Comparison of ENCODE assay signal across 27 mouse cellular contexts in the genomic region with DNA sequence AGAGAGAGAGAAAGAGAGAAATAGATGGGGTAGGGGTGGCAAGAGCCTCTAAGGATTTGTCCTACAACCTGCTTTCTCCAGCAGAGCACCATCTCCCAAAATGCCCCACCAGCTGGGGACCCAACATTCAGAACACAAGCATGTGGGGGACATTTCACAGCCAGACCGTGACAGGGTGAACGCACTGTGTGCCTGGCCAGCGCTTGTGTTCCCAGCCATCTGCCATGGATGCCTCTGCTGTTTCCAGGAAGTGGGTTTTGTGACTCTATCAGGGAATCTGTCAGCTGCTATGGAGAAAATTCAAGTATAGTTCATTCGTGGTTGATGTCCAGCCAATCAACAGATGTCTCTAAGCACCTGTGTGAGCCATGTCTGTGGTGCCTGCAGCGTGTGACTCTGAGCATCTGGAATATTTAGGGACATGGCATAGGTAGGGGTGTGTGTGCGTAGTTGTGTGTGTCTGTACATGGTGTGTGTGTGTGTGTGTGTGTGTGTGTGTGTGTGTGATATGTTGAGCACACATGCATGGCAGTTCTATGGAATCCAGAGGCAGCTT. TPM values are rescaled to one million over a fixed set of nuclear protein-coding genes. Genes with fewer than 3 reads are reported as not detected.
DNase-seq lines count a peak whose midpoint lies in the region; ATAC-seq and TF ChIP-seq lines count a peak whose summit lies in the region.
"Had no signal": no experiment of that assay in that cellular context is flagged by ENCODE, and none has a peak within 500 bp of the region (broad histone marks: within the 10 kb centered on the region; RNA-seq: fewer than 3 reads in every experiment).

No protein-coding gene starts in this region.

- no peak for TF ChIP-seq EP300 in lung, postnatal 0 days (IDR thresholded peaks at IDR 0.05)

- no peaks in the 10 kb centered on the region for H3K27me3 ChIP-seq in lung, postnatal 0 days (replicated peaks; ENCODE audit: insufficient read depth, low read length)
- no peaks in the 10 kb centered on the region for H3K27me3 ChIP-seq in myocyte (ENCODE audit: control insufficient read depth, insufficient read depth, insufficient read length)
- H3K27me3 ChIP-seq: embryonic facial prominence, embryonic 12.5 days; heart, embryonic 15.5 days; limb, embryonic 12.5 days; midbrain, embryonic 15.5 days; neural tube, embryonic 15.5 days had no signal

- H3K9me3 ChIP-seq in lung, postnatal 0 days (ENCODE audit: low read length): no peaks in the 10 kb centered on the region
- H3K9me3 ChIP-seq: embryonic facial prominence, embryonic 12.5 days; forebrain, embryonic 12.5 days; heart, embryonic 15.5 days; limb, embryonic 12.5 days; midbrain, embryonic 15.5 days; neural tube, embryonic 15.5 days had no signal

- H3K4me1 ChIP-seq in lung, postnatal 0 days (ENCODE audit: insufficient read depth, low read depth, low read length): peaks cover 13% of the 10 kb centered on the region; the same call in 1 of the 2 replicates
- H3K4me1 ChIP-seq in lung, adult 2 months (ENCODE audit: control insufficient read depth, insufficient read depth, low read length): peaks cover 4% of the 10 kb centered on the region; the same call in 1 of the 2 replicates
- H3K4me1 ChIP-seq: forebrain, embryonic 12.5 days; midbrain, embryonic 15.5 days had no signal

- DNase-seq in cerebellum, postnatal 10 days: peak; percentile 55 to 58
- no peak for DNase-seq in cerebellum, adult 9-11 months
- DNase-seq in heart, adult 9 months (ENCODE audit: low spot score in 2 of 2): peak; percentile 34 to 48
- DNase-seq in heart, adult 8-10 months (ENCODE audit: low spot score): no peak
- peak; percentile 57 for DNase-seq in lung, postnatal 0 days (ENCODE audit: low spot score)
- DNase-seq in lung, adult 2 months: no peak
- DNase-seq in right cerebral cortex, postnatal 14 days: no peak
- DNase-seq: adrenal gland, postnatal 14 days; cerebellum, adult 9-10 months; gastrocnemius, postnatal 10 days; heart, adult 2 months; heart, postnatal 36 days; kidney, adult 2 months; kidney, postnatal 10 days; liver, postnatal 0 days; right cerebral cortex, adult 18-20 months had no signal

- no peak overlapping the region for H3K4me2 ChIP-seq in lung, postnatal 0 days (replicated peaks; ENCODE audit: low read depth, low read length)
- no peak overlapping the region for H3K4me2 ChIP-seq in myocyte (ENCODE audit: low read depth)
- H3K4me2 ChIP-seq: embryonic facial prominence, embryonic 12.5 days; forebrain, embryonic 12.5 days; heart, embryonic 15.5 days; hindbrain, embryonic 14.5 days; limb, embryonic 12.5 days; liver, embryonic 11.5 days; midbrain, embryonic 15.5 days; neural tube, embryonic 15.5 days had no signal

- no peak for TF ChIP-seq CTCF in lung, postnatal 0 days (IDR thresholded peaks at IDR 0.05)
- TF ChIP-seq CTCF in lung, adult 2 months (IDR thresholded peaks at IDR 0.05; ENCODE audit: insufficient read depth, low read length): no peak

- H3K27ac ChIP-seq in lung, postnatal 0 days (ENCODE audit: low read length): peak overlapping the region; percentile 71
- H3K27ac ChIP-seq: embryonic facial prominence, embryonic 12.5 days; forebrain, embryonic 12.5 days; heart, embryonic 15.5 days; hindbrain, embryonic 14.5 days; limb, embryonic 12.5 days; macrophage; midbrain, embryonic 15.5 days; neural tube, embryonic 15.5 days had no signal

- ATAC-seq in lung, postnatal 0 days: 0 out of 2 replicates have a peak, but pooled peaks have one; percentile 12
- ATAC-seq: liver, postnatal 0 days; midbrain, embryonic 15.5 days had no signal

- H3K9ac ChIP-seq in lung, postnatal 0 days (replicated peaks; ENCODE audit: low read depth): no peak overlapping the region
- H3K9ac ChIP-seq: embryonic facial prominence, embryonic 12.5 days; forebrain, embryonic 12.5 days; heart, embryonic 15.5 days; hindbrain, embryonic 14.5 days; limb, embryonic 12.5 days; liver, postnatal 0 days; midbrain, embryonic 15.5 days; neural tube, embryonic 15.5 days had no signal

- H3ac ChIP-seq in myocyte (ENCODE audit: control insufficient read depth, insufficient read length): no peak overlapping the region

- WGBS in lung, postnatal 0 days: 67% methylated on average over 6 of the region's 6 CpGs
- 66% methylated on average over 6 of the region's 6 CpGs for WGBS in lung, adult 2 months

- no peak for TF ChIP-seq POLR2A in lung, adult 2 months (IDR thresholded peaks at IDR 0.05; ENCODE audit: borderline replicate concordance, extremely low read depth, low read depth, low read length)
- TF ChIP-seq POLR2A in myocyte (IDR thresholded peaks at IDR 0.05; ENCODE audit: insufficient read length, low read depth): no peak

- H3K4me3 ChIP-seq in lung, postnatal 0 days (ENCODE audit: low read depth, low read length): no peak overlapping the region
- H3K4me3 ChIP-seq in lung, adult 2 months (replicated peaks; ENCODE audit: extremely low read depth, low read depth, low read length): no peak overlapping the region
- H3K4me3 ChIP-seq in myocyte: no peak overlapping the region
- H3K4me3 ChIP-seq: embryonic facial prominence, embryonic 12.5 days; erythroblast, embryonic 14.5 days; forebrain, embryonic 12.5 days; heart, adult 2 months; heart, embryonic 15.5 days; limb, embryonic 12.5 days; midbrain, embryonic 15.5 days; neural tube, embryonic 15.5 days had no signal

- no peaks in the 10 kb centered on the region for H3K36me3 ChIP-seq in lung, postnatal 0 days (ENCODE audit: insufficient read depth, low read length)
- no peaks in the 10 kb centered on the region for H3K36me3 ChIP-seq in myocyte (ENCODE audit: control insufficient read depth, insufficient read depth)
- H3K36me3 ChIP-seq: embryonic facial prominence, embryonic 12.5 days; forebrain, embryonic 12.5 days; heart, embryonic 15.5 days; limb, embryonic 12.5 days; midbrain, embryonic 15.5 days; neural tube, embryonic 15.5 days had no signal

- no peaks in the 10 kb centered on the region for H3K79me2 ChIP-seq in myocyte (ENCODE audit: control insufficient read depth, insufficient read depth)

TF ChIP-seq in myocyte, 11 proteins besides CTCF, POLR2A, EP300 and RAD21:
- TF ChIP-seq E2F4 (IDR thresholded peaks at IDR 0.05; ENCODE audit: insufficient read depth): no peak
- no peak for TF ChIP-seq CEBPB (IDR thresholded peaks at IDR 0.05; ENCODE audit: insufficient read depth, poor library complexity, severe bottlenecking)
- TF ChIP-seq MAX (IDR thresholded peaks at IDR 0.05; ENCODE audit: low read depth): no peak
- no peak for TF ChIP-seq SRF (IDR thresholded peaks at IDR 0.05; ENCODE audit: control insufficient read depth, insufficient read length, low read depth)
- no peak for TF ChIP-seq USF1 (IDR thresholded peaks at IDR 0.05; ENCODE audit: low read depth)
- TF ChIP-seq POLR2AphosphoS2 (IDR thresholded peaks at IDR 0.05; ENCODE audit: insufficient read length, low read depth): no peak
- peak; percentile 47 for TF ChIP-seq TCF3 (IDR thresholded peaks at IDR 0.05; ENCODE audit: insufficient read length, low read depth)
- TF ChIP-seq TCF12 (IDR thresholded peaks at IDR 0.05; ENCODE audit: insufficient read depth, poor library complexity, severe bottlenecking): peak; percentile 31
- TF ChIP-seq MYOG (IDR thresholded peaks at IDR 0.05; ENCODE audit: control insufficient read depth in 1 of 3, insufficient read depth in 1 of 3, insufficient read length in 2 of 3, low read depth in 2 of 3): peak; percentile 20 to 82 (median 34)
- TF ChIP-seq REST (IDR thresholded peaks at IDR 0.05; ENCODE audit: insufficient read depth, insufficient read length): no peak
- TF ChIP-seq MYOD1 (IDR thresholded peaks at IDR 0.05; ENCODE audit: control insufficient read depth in 1 of 3, insufficient read length in 2 of 3, low read depth in 2 of 3): peak in 2 of 3 experiments; percentile 58 to 76

RNA-seq across cellular contexts. Expression of gene Htra3, which starts 33.6 kb away (rescaled TPM):
- total RNA-seq in heart, adult 8-10 months (2022): 10 to 100 TPM; 70.4 to 85.8 (median 82.5) TPM
- polyA plus RNA-seq in lung, postnatal 0 days (2015; fragmentation: Nextera tagmentation; extraction: Ambion mirVana): 35.7 and 40.5 TPM in 2 replicates
- polyA plus RNA-seq in lung, adult 2 months (2012; rRNA removed): 59.4 and 80.1 TPM in 2 replicates
- 5.9 TPM for polyA plus RNA-seq in myocyte (2012; fragmentation: generic; extraction: Trizol)
- polyA plus RNA-seq: erythroblast, embryonic 14.5 days had no signal

Comparison
In these comparisons a context has a peak if more than half of its experiments do, and no peak if none do; other contexts are left out.
1. DNase-seq: peak in cerebellum, postnatal 10 days (2 of 2), heart, adult 9 months (2 of 2) and lung, postnatal 0 days (single experiment); none in cerebellum, adult 9-11 months (single experiment), heart, adult 8-10 months (single experiment), lung, adult 2 months (single experiment) and right cerebral cortex, postnatal 14 days (single experiment).